Mouse (Mus musculus): ENCODE data around the gene Znfx1.

GRCm38 (mm10) chr2:167058814-167059387 is 3.9 kb downstream of the Znfx1 start:
- no peak for TF ChIP-seq POLR2A (IDR thresholded peaks at IDR 0.05; ENCODE audit: insufficient read length, low read depth)
- TF ChIP-seq POLR2AphosphoS2 (IDR thresholded peaks at IDR 0.05; ENCODE audit: insufficient read length, low read depth): no peak
- TF ChIP-seq MAX (IDR thresholded peaks at IDR 0.05; ENCODE audit: low read depth): no peak
- TF ChIP-seq TCF12 (IDR thresholded peaks at IDR 0.05; ENCODE audit: insufficient read depth, poor library complexity, severe bottlenecking): no peak
- TF ChIP-seq USF1 (IDR thresholded peaks at IDR 0.05; ENCODE audit: low read depth): no peak
- TF ChIP-seq TCF3 (IDR thresholded peaks at IDR 0.05; ENCODE audit: insufficient read length, low read depth): no peak
- TF ChIP-seq CEBPB (IDR thresholded peaks at IDR 0.05; ENCODE audit: insufficient read depth, poor library complexity, severe bottlenecking): no peak

Data from myocyte (in vitro differentiated cells).